Mouse (Mus musculus) heart, postnatal 0 days (tissue): ENCODE data around the gene Pde1c.

Source experiments
- CTCF ChIP-seq: IDR thresholded peaks from 2 replicates; pipeline ENCODE4 v1.5.1; 2016; ENCODE audit warnings: antibody characterized with exemption, control low read depth, low read depth
- EP300 ChIP-seq: IDR thresholded peaks from 2 replicates; pipeline ENCODE4 v1.6.1; 2016; ENCODE audit warnings: antibody characterized with exemption, low read depth

GRCm38 (mm10) chr6:56389178-56389577, 179.7 kb downstream of the Pde1c start:
- TF ChIP-seq EP300, result no peak
- no peak for TF ChIP-seq CTCF
